Mouse (Mus musculus): Measurements from ENCODE around the gene Cd96. TPM values are rescaled to one million over a fixed set of nuclear protein-coding genes. Genes with fewer than 3 reads are reported as not detected.

Gene Cd96
- total RNA-seq (2015): 1.8 and 4.2 TPM in 2 replicates
- 2.0 and 3.8 TPM in 2 replicates for total RNA-seq (2017)

- peak; percentile 77 for ATAC-seq (replicated peaks; ENCODE audit: poor library complexity)
Observed at GRCm38 (mm10) chr16:46120020-46120419, at the start of gene Cd96. Cd96 (minus strand) TSS chr16:46120251.

DNA sequence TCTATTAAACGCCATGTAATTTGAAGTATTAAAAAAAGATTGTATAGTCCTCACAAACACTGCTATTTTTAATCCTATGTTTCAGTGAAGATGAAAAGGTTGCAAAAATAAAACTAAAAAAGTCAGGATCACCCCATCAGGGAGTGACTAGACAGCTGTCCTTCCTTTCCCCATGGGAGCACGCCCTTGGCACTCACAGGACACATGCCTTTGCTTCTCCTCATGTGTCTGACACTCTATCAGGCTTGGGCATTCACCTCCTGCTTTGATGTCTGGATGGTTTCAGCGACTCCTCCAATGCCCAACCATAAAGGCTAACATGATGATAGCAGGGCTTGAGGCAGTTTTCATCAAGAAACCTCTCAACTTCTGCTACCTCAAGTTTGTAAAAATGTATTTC, 46.9 kb upstream of the Cd96 start:
- ATAC-seq (replicated peaks; ENCODE audit: poor library complexity): no peak

DNA sequence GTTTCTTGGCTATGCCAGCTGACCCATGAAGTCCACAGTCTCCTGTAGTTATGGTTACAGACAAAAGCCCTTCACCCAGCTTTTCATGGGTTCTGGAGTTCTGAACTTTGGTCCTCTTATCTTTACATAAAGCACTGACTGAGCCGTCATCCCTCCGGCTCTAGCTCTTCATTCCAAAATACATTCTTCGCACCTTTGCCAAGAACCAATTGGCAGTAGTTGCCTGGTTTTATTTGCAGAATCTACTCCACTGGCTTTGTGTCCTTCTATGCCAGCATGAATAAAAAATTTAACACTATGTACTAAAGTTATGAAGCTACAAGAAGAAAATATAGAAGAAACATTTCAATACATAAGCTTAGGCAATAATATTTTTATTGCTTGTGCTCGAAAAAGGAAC, 45.3 kb upstream of the Cd96 start:
- no peak for ATAC-seq (replicated peaks; ENCODE audit: poor library complexity)

GRCm38 (mm10) chr16:46154832-46155231, 34.8 kb upstream of the Cd96 start, which contains the start of gene Gm4737:
Gm4737 (minus strand) TSS chr16:46155077.
- ATAC-seq (replicated peaks; ENCODE audit: poor library complexity): peak; percentile 50; the same call in 1 of the 2 replicates

- ATAC-seq (replicated peaks; ENCODE audit: poor library complexity): 0 out of 2 replicates have a peak, but pooled peaks have one; percentile 21
Observed at GRCm38 (mm10) chr16:46151141-46151540, 31.1 kb upstream of the Cd96 start.

DNA sequence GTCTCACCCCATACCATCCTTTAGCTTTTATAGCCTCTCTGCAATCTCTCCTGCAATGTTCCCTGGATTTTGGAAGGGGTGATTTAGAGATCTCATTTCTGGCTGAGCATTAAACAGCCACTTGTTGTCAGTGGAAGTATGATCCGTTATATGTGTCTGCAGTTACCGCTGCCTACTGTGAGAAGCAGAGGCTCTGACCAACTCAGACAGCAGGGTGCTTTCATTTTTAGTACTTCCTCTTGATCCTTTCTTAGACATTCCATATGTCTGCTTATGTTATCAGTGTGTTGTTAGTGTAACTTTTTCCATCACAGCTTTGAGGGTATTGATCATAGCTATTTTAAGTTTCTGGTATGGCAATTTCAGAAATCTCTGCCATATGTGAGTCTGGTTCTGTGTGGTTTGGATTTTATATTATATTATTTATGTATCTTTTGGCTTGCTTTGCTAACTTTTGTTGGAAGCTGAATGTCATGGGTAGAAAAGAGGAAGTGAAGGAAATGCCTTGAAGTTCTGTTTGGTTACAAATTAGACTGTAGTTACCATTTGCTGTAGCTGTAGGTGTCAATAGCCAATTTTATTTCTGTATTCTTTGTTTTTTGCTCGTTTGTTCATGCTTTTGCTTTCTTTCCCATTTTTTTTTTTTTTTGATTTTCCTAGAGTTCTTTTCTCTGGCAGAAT, 28.8 kb upstream of the Cd96 start:
- ATAC-seq (replicated peaks; ENCODE audit: poor library complexity): peak; percentile 76

- no peak for ATAC-seq (replicated peaks; ENCODE audit: poor library complexity)
Observed at GRCm38 (mm10) chr16:46146962-46147361, 26.9 kb upstream of the Cd96 start.

DNA sequence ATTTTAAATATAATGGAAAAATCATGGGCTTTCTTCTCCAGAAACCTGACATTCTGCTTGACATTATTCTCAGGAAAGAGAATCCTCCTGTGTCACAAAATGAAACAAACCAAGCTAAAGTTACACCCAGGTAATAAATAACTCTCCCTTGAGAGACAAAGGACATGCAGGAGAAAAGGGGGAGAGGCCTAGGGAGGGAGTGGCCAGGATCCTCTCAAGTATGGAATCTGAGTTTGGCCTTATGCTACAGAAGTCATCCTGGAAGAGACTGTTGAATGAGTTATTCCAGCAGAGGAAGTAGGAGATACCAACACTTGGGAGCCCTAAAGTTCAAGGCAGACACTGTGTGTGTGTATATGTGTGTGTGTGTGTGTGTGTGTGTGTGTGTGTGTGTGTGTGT, 2.2 kb upstream of the Cd96 start:
- ATAC-seq (replicated peaks; ENCODE audit: poor library complexity): no peak

- peak; percentile 56 for ATAC-seq (replicated peaks; ENCODE audit: poor library complexity)
Observed at GRCm38 (mm10) chr16:46121420-46121819, 1.4 kb upstream of the Cd96 start.

DNA sequence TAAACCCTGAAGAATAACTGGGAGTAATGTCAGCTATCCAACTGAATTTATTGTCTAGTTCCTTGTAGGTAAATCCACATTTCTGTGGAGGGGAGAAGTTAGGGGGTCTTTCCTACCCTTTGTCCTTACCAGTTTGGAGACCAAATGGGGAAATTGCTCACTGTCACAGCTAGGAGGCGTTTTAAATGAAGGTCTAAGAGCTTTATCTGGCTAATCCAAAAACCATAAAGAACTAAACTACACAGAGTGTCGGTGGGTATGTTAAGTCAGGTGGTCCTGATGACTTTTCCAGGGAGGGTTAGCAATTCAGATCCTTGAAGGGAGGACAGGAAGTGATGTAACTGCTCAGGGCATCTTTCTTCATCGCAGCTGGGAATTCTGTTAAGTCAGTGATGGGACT, 556 bp upstream of the Cd96 start:
- peak; percentile 59 for ATAC-seq (replicated peaks; ENCODE audit: poor library complexity)

GRCm38 (mm10) chr16:46117645-46118044, 2.4 kb downstream of the Cd96 start:
- no peak for ATAC-seq (replicated peaks; ENCODE audit: poor library complexity)

DNA sequence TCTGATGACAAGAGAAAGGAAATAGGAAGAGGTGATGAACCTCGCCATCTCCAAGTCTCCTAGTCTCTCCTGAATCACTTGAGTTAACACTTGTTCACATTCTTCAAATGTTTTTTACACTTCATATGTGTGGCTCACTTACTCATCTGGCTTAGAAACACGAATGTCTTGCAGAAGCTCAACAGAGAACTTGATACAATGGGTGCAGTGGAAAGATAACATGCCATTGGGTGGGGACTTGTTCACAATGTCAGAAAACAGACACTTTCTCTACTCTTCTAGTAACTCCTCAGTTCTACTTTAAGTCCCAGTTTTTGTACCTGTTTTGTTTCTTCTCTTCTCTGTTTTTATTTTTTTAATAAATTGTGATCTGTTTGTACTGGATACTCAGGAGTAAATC, 5.3 kb downstream of the Cd96 start:
- peak; percentile 57; the same call in 1 of the 2 replicates for ATAC-seq (replicated peaks; ENCODE audit: poor library complexity)

GRCm38 (mm10) chr16:46109536-46109935, 10.5 kb downstream of the Cd96 start:
- ATAC-seq (replicated peaks; ENCODE audit: poor library complexity): no peak

- 0 out of 2 replicates have a peak, but pooled peaks have one; percentile 17 for ATAC-seq (replicated peaks; ENCODE audit: poor library complexity)
Observed at GRCm38 (mm10) chr16:46107431-46107830, 12.6 kb downstream of the Cd96 start.

- ATAC-seq (replicated peaks; ENCODE audit: poor library complexity): no peak
Observed at GRCm38 (mm10) chr16:46104491-46104890, 15.6 kb downstream of the Cd96 start.

DNA sequence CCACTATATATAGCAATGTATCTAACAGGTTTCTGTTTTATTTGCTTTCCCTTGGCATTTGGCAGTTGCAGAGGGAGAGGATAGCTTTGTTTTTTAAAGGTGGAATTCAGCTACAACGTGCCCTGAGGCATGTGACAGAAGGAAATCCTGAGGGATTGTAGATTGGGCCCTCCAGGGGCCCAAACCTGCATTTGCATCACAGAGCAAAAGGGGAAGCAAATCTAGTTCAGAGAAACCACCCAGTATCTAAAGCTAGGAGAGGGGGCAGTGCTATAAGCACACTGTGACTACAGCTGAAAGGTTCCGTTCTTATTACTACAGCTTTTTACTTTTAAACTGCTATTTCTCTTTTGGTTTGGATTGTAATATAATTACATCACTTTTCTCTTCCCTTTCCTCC, 18.3 kb downstream of the Cd96 start:
- ATAC-seq (replicated peaks; ENCODE audit: poor library complexity): peak; percentile 80

DNA sequence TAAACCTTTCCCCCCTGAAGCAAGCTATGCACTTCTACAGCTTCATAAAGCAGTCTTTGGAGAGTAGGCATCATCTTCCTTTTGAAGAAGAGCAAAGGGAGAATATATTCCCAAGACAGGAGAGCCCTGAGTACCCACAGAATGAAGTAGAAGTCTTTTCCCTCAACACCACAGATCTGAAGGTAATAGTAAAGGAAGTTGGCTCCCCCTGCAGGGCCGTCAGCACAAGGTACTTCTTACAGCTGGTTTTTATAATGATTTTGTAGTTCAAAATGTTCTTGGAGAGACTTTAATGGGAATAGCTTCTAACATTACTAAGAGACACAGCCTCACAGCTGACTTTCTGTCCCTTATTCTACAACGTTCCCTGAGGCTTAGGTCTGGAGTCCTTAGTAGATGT, 19.8 kb downstream of the Cd96 start:
- peak; percentile 42; the same call in 1 of the 2 replicates for ATAC-seq (replicated peaks; ENCODE audit: poor library complexity)

- no peak for ATAC-seq (replicated peaks; ENCODE audit: poor library complexity)
Observed at GRCm38 (mm10) chr16:46097421-46097820, 22.6 kb downstream of the Cd96 start.

GRCm38 (mm10) chr16:46094478-46094877, 25.6 kb downstream of the Cd96 start:
- no peak for ATAC-seq (replicated peaks; ENCODE audit: poor library complexity)

DNA sequence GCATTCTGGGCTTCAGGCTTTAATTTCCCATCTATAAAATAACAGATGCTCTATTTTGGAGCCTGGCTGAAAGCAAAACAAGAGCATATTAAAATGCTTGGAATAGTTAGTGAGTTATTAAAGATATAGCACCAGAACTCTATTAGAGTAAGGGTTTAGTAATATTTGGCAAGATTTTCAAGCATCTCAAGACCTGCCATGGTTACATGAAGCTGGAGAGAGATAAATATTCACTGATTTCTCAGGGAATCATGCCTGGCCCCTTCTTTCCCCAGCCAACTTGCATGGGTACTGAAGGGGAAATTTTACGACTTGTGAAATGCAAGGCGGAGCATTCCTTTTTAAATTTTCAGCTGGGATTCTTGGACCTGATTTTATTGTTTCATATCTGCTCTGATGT, 27.1 kb downstream of the Cd96 start:
- no peak for ATAC-seq (replicated peaks; ENCODE audit: poor library complexity)

DNA sequence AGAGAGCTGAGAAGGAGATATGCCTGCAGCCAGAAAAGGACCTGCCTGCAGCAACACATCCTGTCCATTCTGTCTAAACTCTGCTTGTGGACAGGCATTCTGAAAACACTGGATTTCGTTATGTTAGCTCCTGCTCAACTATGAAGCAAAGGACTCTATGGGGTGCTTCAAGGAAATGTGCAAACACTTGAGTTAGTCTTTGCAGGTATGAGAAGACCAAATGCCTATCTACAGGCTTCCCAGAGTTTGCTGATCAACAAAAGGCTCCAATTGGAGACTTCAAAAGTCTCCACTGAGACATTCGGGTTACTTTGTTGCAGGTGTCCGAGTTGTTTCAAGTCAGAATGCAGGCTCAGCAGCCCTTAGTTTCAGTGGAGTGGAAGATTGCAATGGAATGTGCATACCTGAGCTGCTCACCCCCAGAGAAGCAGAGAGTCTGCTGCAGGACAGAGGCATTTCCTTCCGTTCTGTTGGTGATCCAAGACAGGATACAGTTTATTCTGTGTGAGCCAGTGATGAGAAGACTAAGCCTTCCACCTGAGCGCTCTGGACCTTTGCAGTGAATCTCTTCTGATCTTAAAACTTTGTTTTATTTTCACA, 33.1 kb downstream of the Cd96 start:
- ATAC-seq (replicated peaks; ENCODE audit: poor library complexity): no peak

- no peak for ATAC-seq (replicated peaks; ENCODE audit: poor library complexity)
Observed at GRCm38 (mm10) chr16:46068000-46068399, 52.1 kb downstream of the Cd96 start.
